Comparison of ENCODE assay signal across 16 mouse cellular contexts in the genomic region with DNA sequence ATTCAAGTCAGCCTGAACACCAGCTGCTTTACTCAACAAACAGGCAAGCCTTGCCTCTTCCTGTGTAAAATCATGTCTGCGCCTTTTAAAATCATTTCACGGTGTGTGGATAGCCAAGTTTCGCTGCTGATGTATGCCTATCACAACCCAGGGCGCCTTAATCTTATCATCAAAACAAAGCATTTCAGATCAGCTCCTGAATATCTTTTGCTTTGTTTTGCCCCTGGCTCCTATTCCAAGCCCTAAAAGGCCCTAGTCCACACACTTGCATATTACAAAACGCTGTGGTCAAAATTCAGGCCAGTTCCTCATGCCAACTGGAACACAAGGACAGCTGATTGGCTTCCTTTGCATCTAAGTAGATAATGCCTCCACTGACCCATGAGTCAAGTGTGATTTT.
DNase-seq lines count a peak whose midpoint lies in the region; ATAC-seq lines count a peak whose summit lies in the region.
"Had no signal": no experiment of that assay in that cellular context is flagged by ENCODE, and none has a peak within 500 bp of the region (broad histone marks: within the 10 kb centered on the region; RNA-seq: fewer than 3 reads in every experiment).

No protein-coding gene starts in this region.

- no peak overlapping the region for H3K4me2 ChIP-seq in midbrain, embryonic 12.5 days (replicated peaks)
- no peak overlapping the region for H3K4me2 ChIP-seq in intestine, embryonic 16.5 days (ENCODE audit: low read depth, low read length)

- peaks cover 5% of the 10 kb centered on the region; the same call in 1 of the 2 replicates for H3K4me1 ChIP-seq in midbrain, embryonic 12.5 days
- H3K4me1 ChIP-seq in intestine, embryonic 16.5 days (ENCODE audit: control insufficient read depth, insufficient read depth, low read length) = no peaks in the 10 kb centered on the region
- H3K4me1 ChIP-seq in limb, embryonic 10.5 days = no peaks in the 10 kb centered on the region

- H3K27ac ChIP-seq in midbrain, embryonic 12.5 days (replicated peaks) = peak overlapping the region; percentile 25; the same call in 1 of the 2 replicates
- H3K27ac ChIP-seq in intestine, embryonic 16.5 days (ENCODE audit: low read length) = no peak overlapping the region
- no peak overlapping the region for H3K27ac ChIP-seq in limb, embryonic 10.5 days
- H3K27ac ChIP-seq: layer of hippocampus, adult 2 months; macrophage had no signal

- intact Hi-C loops in heart, postnatal 25 days (cut with DNase I) = no loop called here

- H3K9ac ChIP-seq in midbrain, embryonic 12.5 days (replicated peaks) = no peak overlapping the region
- no peak overlapping the region for H3K9ac ChIP-seq in intestine, embryonic 16.5 days (ENCODE audit: low read depth, low read length)

- no peak overlapping the region for H3K4me3 ChIP-seq in midbrain, embryonic 12.5 days
- no peak overlapping the region for H3K4me3 ChIP-seq in intestine, embryonic 16.5 days (ENCODE audit: low read length)
- H3K4me3 ChIP-seq in limb, embryonic 10.5 days = no peak overlapping the region
- H3K4me3 ChIP-seq: layer of hippocampus, adult 2 months had no signal

- no peak for ATAC-seq in midbrain, embryonic 12.5 days (ENCODE audit: low FRiP score, low read depth)
- ATAC-seq in intestine, embryonic 16.5 days = no peak
- ATAC-seq: CD4-positive, CD25-positive, alpha-beta regulatory T cell, adult 4 months; inflammation-experienced regulatory T-cells, adult 6 months had no signal

- H3K36me3 ChIP-seq in midbrain, embryonic 12.5 days = no peaks in the 10 kb centered on the region
- H3K36me3 ChIP-seq in intestine, embryonic 16.5 days (ENCODE audit: control insufficient read depth, insufficient read depth, low read length) = no peaks in the 10 kb centered on the region
- H3K36me3 ChIP-seq in limb, embryonic 10.5 days = no peaks in the 10 kb centered on the region

- H3K27me3 ChIP-seq in midbrain, embryonic 12.5 days = no peaks in the 10 kb centered on the region
- H3K27me3 ChIP-seq in intestine, embryonic 16.5 days (replicated peaks; ENCODE audit: control insufficient read depth, insufficient read depth, low read length) = no peaks in the 10 kb centered on the region
- no peaks in the 10 kb centered on the region for H3K27me3 ChIP-seq in limb, embryonic 10.5 days (ENCODE audit: low read depth, poor library complexity, severe bottlenecking)

- DNase-seq in heart, adult 11 months = peak; percentile 53
- DNase-seq in heart, postnatal 25 days (ENCODE audit: low spot score) = no peak
- peak; percentile 51 for DNase-seq in adrenal gland, adult 8-10 months
- peak; percentile 47 for DNase-seq in adrenal gland, postnatal 14 days
- DNase-seq in limb, embryonic 10.5 days (ENCODE audit: low spot score) = no peak
- DNase-seq: cerebellum, adult 9-10 months; lung, adult 18-20 months; right cerebral cortex, adult 18-20 months; spleen, adult 18-20 months; thymus, postnatal 25 days had no signal

- 0 out of 2 replicates have a peak, but pooled peaks cover 3% of the 10 kb centered on the region for H3K9me3 ChIP-seq in midbrain, embryonic 12.5 days
- H3K9me3 ChIP-seq in intestine, embryonic 16.5 days (ENCODE audit: control insufficient read depth, low read length) = no peaks in the 10 kb centered on the region
- no peaks in the 10 kb centered on the region for H3K9me3 ChIP-seq in limb, embryonic 10.5 days (replicated peaks)

- WGBS in midbrain, embryonic 12.5 days = 50% methylated on average over 5 of the region's 5 CpGs
- WGBS in intestine, embryonic 16.5 days = 77% methylated on average over 5 of the region's 5 CpGs
- 92% methylated on average over 5 of the region's 5 CpGs for WGBS in limb, embryonic 10.5 days

Comparison
In these comparisons a context has a peak if more than half of its experiments do, and no peak if none do; other contexts are left out.
1. DNase-seq: peak in heart, adult 11 months (single experiment), adrenal gland, adult 8-10 months (single experiment) and adrenal gland, postnatal 14 days (single experiment); none in heart, postnatal 25 days (single experiment) and limb, embryonic 10.5 days (single experiment).